In genomic region chr8:107048061-107048941, GRCm38 (mm10) we compare ENCODE assay signal across 8 mouse cellular contexts. TPM values are rescaled to one million over a fixed set of nuclear protein-coding genes. Genes with fewer than 3 reads are reported as not detected.
DNase-seq lines count a peak whose midpoint lies in the region; ATAC-seq lines count a peak whose summit lies in the region.

Pdf (minus strand) TSS chr8:107048614.

- peaks cover 17% of the 10 kb centered on the region; the same call in 1 of the 2 replicates for H3K4me1 ChIP-seq in hindbrain, embryonic 14.5 days (replicated peaks; ENCODE audit: control insufficient read depth, insufficient read depth, low read length)

- peak within 1 kb of the TSS; percentile 80 for H3K4me3 ChIP-seq in hindbrain, embryonic 14.5 days (replicated peaks; ENCODE audit: low read length)

- H3K27me3 ChIP-seq in hindbrain, embryonic 14.5 days (ENCODE audit: control insufficient read depth, insufficient read depth, low read length) = no peaks in the 10 kb centered on the region

- H3K27ac ChIP-seq in hindbrain, embryonic 14.5 days = peak within 1 kb of the TSS; percentile 90

- H3K9ac ChIP-seq in hindbrain, embryonic 14.5 days = peak within 1 kb of the TSS; percentile 90

- under 1% methylated on average over 84 of the region's 87 CpGs for WGBS in hindbrain, embryonic 14.5 days

- peak within 1 kb of the TSS; percentile 92 for H3K4me2 ChIP-seq in hindbrain, embryonic 14.5 days (replicated peaks)

- DNase-seq in R1 (ENCODE audit: low read depth, low spot score) = peak; percentile 93
- peak; percentile 86 to 90 for DNase-seq in cerebellum, postnatal 25 days
- peak; percentile 88 to 89 for DNase-seq in frontal cortex, postnatal 36 days (ENCODE audit: low spot score in 2 of 2)
- DNase-seq in hindbrain, embryonic 14.5 days (ENCODE audit: low spot score) = peak; percentile 78
- peak; percentile 85 for DNase-seq in layer of hippocampus, postnatal 36 days
- DNase-seq in lung, postnatal 25 days (ENCODE audit: low spot score) = peak; percentile 78
- DNase-seq in retina, embryonic 14.5 days (ENCODE audit: low spot score) = peak; percentile 76
- peak; percentile 77 to 84 for DNase-seq in thymus, postnatal 36 days

- H3K36me3 ChIP-seq in hindbrain, embryonic 14.5 days (replicated peaks; ENCODE audit: control insufficient read depth, insufficient read depth) = peaks cover 79% of the 10 kb centered on the region

- H3K9me3 ChIP-seq in hindbrain, embryonic 14.5 days (ENCODE audit: control insufficient read depth, low read length) = no peaks in the 10 kb centered on the region

- peak; percentile 86 for ATAC-seq in hindbrain, embryonic 14.5 days (ENCODE audit: low FRiP score)

RNA-seq across cellular contexts. Expression of gene Pdf, which starts in this region (rescaled TPM):
- polyA plus RNA-seq in hindbrain, embryonic 14.5 days (2014; fragmentation: Nextera tagmentation; extraction: Ambion mirVana) = 32.1 and 32.3 TPM in 2 replicates
- 10 to 100 TPM; 27.9 to 31.1 TPM for total RNA-seq in layer of hippocampus, postnatal 36 days (2021)

Comparison
In these comparisons a context has a peak if more than half of its experiments do, and no peak if none do; other contexts are left out.
1. Peak in every context shown above with its lines: DNase-seq, ATAC-seq, H3K4me3 ChIP-seq and H3K27ac ChIP-seq.